In the genomic region with DNA sequence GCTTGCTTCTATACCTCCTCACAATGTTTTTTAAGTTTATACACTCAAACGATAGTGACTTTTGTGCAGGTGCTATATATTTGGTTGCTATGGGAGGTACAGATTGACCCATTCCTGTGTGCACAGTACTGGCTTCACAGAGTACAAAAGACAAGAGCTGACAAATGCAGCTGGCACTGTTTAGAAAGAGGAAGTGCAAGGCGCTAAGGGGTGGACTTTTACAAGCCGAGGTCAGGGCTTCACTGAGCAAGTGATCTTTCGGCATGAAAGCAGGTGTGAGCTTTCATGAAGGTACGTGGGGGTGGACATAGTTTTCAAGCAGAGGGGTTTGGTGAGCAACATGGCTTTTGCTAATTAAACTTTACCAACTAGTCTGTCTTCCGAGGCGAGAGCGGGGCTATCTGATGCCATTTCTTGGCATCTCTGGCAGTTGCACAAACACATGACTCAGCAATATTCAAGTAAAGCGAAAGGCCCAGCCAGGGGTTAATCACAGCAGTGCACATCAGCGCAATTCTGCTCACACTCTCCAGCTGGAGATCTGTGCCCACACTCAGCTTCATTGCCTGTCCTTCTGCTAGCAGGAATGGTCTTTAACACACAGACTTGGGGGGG, we compare ENCODE assay signal across 9 mouse cellular contexts. TPM values are rescaled to one million over a fixed set of nuclear protein-coding genes. Genes with fewer than 3 reads are reported as not detected.
DNase-seq lines count a peak whose midpoint lies in the region; ATAC-seq and TF ChIP-seq lines count a peak whose summit lies in the region.
"Had no signal": no experiment of that assay in that cellular context is flagged by ENCODE, and none has a peak within 500 bp of the region (broad histone marks: within the 10 kb centered on the region; RNA-seq: fewer than 3 reads in every experiment).

No protein-coding gene starts in this region.

- peak overlapping the region; percentile 18; the same call in 1 of the 2 replicates for H3K27ac ChIP-seq in spleen, adult 2 months (ENCODE audit: insufficient read depth, low read length)
- no peak overlapping the region for H3K27ac ChIP-seq in embryonic facial prominence, embryonic 11.5 days (replicated peaks; ENCODE audit: low read depth, low read length)
- H3K27ac ChIP-seq in lung, embryonic 14.5 days (ENCODE audit: low read depth): no peak overlapping the region
- no peak overlapping the region for H3K27ac ChIP-seq in forebrain, embryonic 10.5 days
- H3K27ac ChIP-seq: hindbrain, embryonic 15.5 days had no signal

- H3K4me1 ChIP-seq in spleen, adult 2 months (ENCODE audit: control insufficient read depth, insufficient read depth, insufficient read length): peaks cover 3% of the 10 kb centered on the region
- no peaks in the 10 kb centered on the region for H3K4me1 ChIP-seq in embryonic facial prominence, embryonic 11.5 days (ENCODE audit: control insufficient read depth, insufficient read depth, low read length)
- H3K4me1 ChIP-seq in lung, embryonic 14.5 days (ENCODE audit: insufficient read depth): peaks cover 4% of the 10 kb centered on the region; the same call in 1 of the 2 replicates
- peaks cover 17% of the 10 kb centered on the region for H3K4me1 ChIP-seq in forebrain, embryonic 10.5 days

- no peaks in the 10 kb centered on the region for H3K27me3 ChIP-seq in spleen, adult 2 months (ENCODE audit: control insufficient read depth, insufficient read depth, low read length)
- H3K27me3 ChIP-seq in embryonic facial prominence, embryonic 11.5 days (ENCODE audit: control insufficient read depth, insufficient read depth, low read length): no peaks in the 10 kb centered on the region
- H3K27me3 ChIP-seq in lung, embryonic 14.5 days (ENCODE audit: insufficient read depth, low read length): no peaks in the 10 kb centered on the region
- H3K27me3 ChIP-seq in forebrain, embryonic 10.5 days (ENCODE audit: poor library complexity, severe bottlenecking): 0 out of 2 replicates have a peak, but pooled peaks cover under 1% of the 10 kb centered on the region
- H3K27me3 ChIP-seq: hindbrain, embryonic 15.5 days had no signal

- peak; percentile 21 to 27 for DNase-seq in spleen, adult 2 months (ENCODE audit: low read depth in 1 of 2, low spot score in 2 of 2)
- no peak for DNase-seq in spleen, postnatal 4 days (ENCODE audit: low spot score in 2 of 2)
- peak; percentile 23 for DNase-seq in embryonic facial prominence, embryonic 11.5 days (ENCODE audit: low spot score)
- DNase-seq in lung, embryonic 14.5 days: peak; percentile 38
- DNase-seq in thymus, postnatal 25 days: peak; percentile 42
- DNase-seq in left cerebral cortex, postnatal 25 days (ENCODE audit: low spot score in 2 of 2): no peak
- no peak for DNase-seq in forebrain, embryonic 10.5 days (ENCODE audit: extremely low spot score, low spot score)
- DNase-seq in cerebellum, adult 9-10 months: no peak

- no peak for ATAC-seq in embryonic facial prominence, embryonic 11.5 days (replicated peaks; ENCODE audit: insufficient number of reproducible peaks, low FRiP score, low TSS enrichment, low read depth)
- no peak for ATAC-seq in lung, embryonic 14.5 days (ENCODE audit: insufficient read depth)

- no peaks in the 10 kb centered on the region for H3K36me3 ChIP-seq in spleen, adult 2 months (ENCODE audit: control insufficient read depth, insufficient read depth, low read length)
- H3K36me3 ChIP-seq in embryonic facial prominence, embryonic 11.5 days (replicated peaks; ENCODE audit: control insufficient read depth, insufficient read depth, low read depth, low read length): no peaks in the 10 kb centered on the region
- no peaks in the 10 kb centered on the region for H3K36me3 ChIP-seq in lung, embryonic 14.5 days (ENCODE audit: insufficient read depth)
- H3K36me3 ChIP-seq in forebrain, embryonic 10.5 days (replicated peaks): no peaks in the 10 kb centered on the region
- H3K36me3 ChIP-seq: hindbrain, embryonic 15.5 days had no signal

- 2% methylated on average over 10 of the region's 10 CpGs for WGBS in spleen, adult 2 months
- 40% methylated on average over 10 of the region's 10 CpGs for WGBS in embryonic facial prominence, embryonic 11.5 days
- 18% methylated on average over 10 of the region's 10 CpGs for WGBS in lung, embryonic 14.5 days
- WGBS in forebrain, embryonic 10.5 days: 57% methylated on average over 10 of the region's 10 CpGs

- intact Hi-C loops in left cerebral cortex, postnatal 25 days (cut with DNase I): no loop called here

- H3K4me3 ChIP-seq in spleen, adult 2 months (ENCODE audit: extremely low read depth, insufficient read depth, insufficient read length): peak overlapping the region; percentile 25; the same call in 1 of the 2 replicates
- no peak overlapping the region for H3K4me3 ChIP-seq in embryonic facial prominence, embryonic 11.5 days (ENCODE audit: low read depth, low read length)
- H3K4me3 ChIP-seq in lung, embryonic 14.5 days (ENCODE audit: low read depth, low read length): no peak overlapping the region
- H3K4me3 ChIP-seq in forebrain, embryonic 10.5 days: no peak overlapping the region
- H3K4me3 ChIP-seq: hindbrain, embryonic 15.5 days had no signal

- H3K4me2 ChIP-seq in embryonic facial prominence, embryonic 11.5 days (ENCODE audit: low read depth, low read length): no peak overlapping the region
- no peak overlapping the region for H3K4me2 ChIP-seq in lung, embryonic 14.5 days
- H3K4me2 ChIP-seq: hindbrain, embryonic 15.5 days had no signal

- no peak for TF ChIP-seq POLR2A in spleen, adult 2 months (IDR thresholded peaks at IDR 0.05; ENCODE audit: low read depth, low read length)

- no peak for TF ChIP-seq CTCF in spleen, adult 2 months (IDR thresholded peaks at IDR 0.05; ENCODE audit: extremely low read depth, insufficient read depth, insufficient read length, insufficient replicate concordance)
- TF ChIP-seq CTCF in lung, embryonic 14.5 days (IDR thresholded peaks at IDR 0.05; ENCODE audit: low read depth): no peak

- no peak overlapping the region for H3K9ac ChIP-seq in embryonic facial prominence, embryonic 11.5 days (replicated peaks; ENCODE audit: low read length)
- no peak overlapping the region for H3K9ac ChIP-seq in lung, embryonic 14.5 days
- H3K9ac ChIP-seq: hindbrain, embryonic 15.5 days had no signal

- H3K9me3 ChIP-seq in embryonic facial prominence, embryonic 11.5 days (replicated peaks; ENCODE audit: control insufficient read depth, low read length): no peaks in the 10 kb centered on the region
- H3K9me3 ChIP-seq in lung, embryonic 14.5 days (ENCODE audit: low read depth, low read length): no peaks in the 10 kb centered on the region
- H3K9me3 ChIP-seq in forebrain, embryonic 10.5 days: no peaks in the 10 kb centered on the region
- H3K9me3 ChIP-seq: hindbrain, embryonic 15.5 days had no signal

RNA-seq across cellular contexts. Expression of a gene that starts 10.0 kb away (rescaled TPM):
- polyA plus RNA-seq in spleen, adult 2 months (2012; rRNA removed): 5.4 and 6.3 TPM in 2 replicates
- polyA plus RNA-seq in embryonic facial prominence, embryonic 11.5 days (2014; fragmentation: Nextera tagmentation; extraction: Ambion mirVana): 8.3 and 9.3 TPM in 2 replicates
- 10.3 and 10.6 TPM in 2 replicates for polyA plus RNA-seq in lung, embryonic 14.5 days (2014; fragmentation: Nextera tagmentation; extraction: Ambion mirVana)
- total RNA-seq in left cerebral cortex, postnatal 25 days (2021): 10 to 100 TPM; 38.1 to 48.8 TPM
- polyA plus RNA-seq in forebrain, embryonic 10.5 days (2016; fragmentation: Nextera tagmentation; extraction: Ambion mirVana): 7.7 and 8.6 TPM in 2 replicates

Comparison
In these comparisons a context has a peak if more than half of its experiments do, and no peak if none do; other contexts are left out.
1. DNase-seq: peak in spleen, adult 2 months (2 of 2), embryonic facial prominence, embryonic 11.5 days (single experiment), lung, embryonic 14.5 days (single experiment) and thymus, postnatal 25 days (single experiment); none in spleen, postnatal 4 days (0 of 2), left cerebral cortex, postnatal 25 days (0 of 2), forebrain, embryonic 10.5 days (single experiment) and cerebellum, adult 9-10 months (single experiment).